ENCODE assay signal across 9 mouse cellular contexts in genomic region chr7:19304501-19305412, GRCm38 (mm10). TPM values are rescaled to one million over a fixed set of nuclear protein-coding genes. Genes with fewer than 3 reads are reported as not detected.
A peak's percentile ranks its signal among the peaks of the same experiment; 100 is the strongest.
DNase-seq lines count a peak whose midpoint lies in the region; ATAC-seq and TF ChIP-seq lines count a peak whose summit lies in the region.
"Had no signal": no experiment of that assay in that cellular context is flagged by ENCODE, and none has a peak within 500 bp of the region (broad histone marks: within the 10 kb centered on the region; RNA-seq: fewer than 3 reads in every experiment).

No protein-coding gene starts in this region.

- WGBS in lung, embryonic 14.5 days: 2% methylated on average over 48 of the region's 48 CpGs
- WGBS in forebrain, embryonic 14.5 days: 2% methylated on average over 48 of the region's 48 CpGs
- WGBS in neural tube, embryonic 14.5 days: 2% methylated on average over 48 of the region's 48 CpGs

- H3K36me3 ChIP-seq in lung, embryonic 14.5 days (ENCODE audit: insufficient read depth): no peaks in the 10 kb centered on the region
- no peaks in the 10 kb centered on the region for H3K36me3 ChIP-seq in forebrain, embryonic 14.5 days (ENCODE audit: control insufficient read depth, insufficient read depth, low read length)
- no peaks in the 10 kb centered on the region for H3K36me3 ChIP-seq in neural tube, embryonic 14.5 days (ENCODE audit: control insufficient read depth, insufficient read depth, low read length)

- no peak for TF ChIP-seq CTCF in lung, embryonic 14.5 days (IDR thresholded peaks at IDR 0.05; ENCODE audit: low read depth)

- peak overlapping the region; percentile 58 for H3K4me2 ChIP-seq in lung, embryonic 14.5 days
- H3K4me2 ChIP-seq in forebrain, embryonic 14.5 days (ENCODE audit: low read length): peak overlapping the region; percentile 39
- H3K4me2 ChIP-seq in neural tube, embryonic 14.5 days (ENCODE audit: low read depth, low read length): peak overlapping the region; percentile 38

- H3K9me3 ChIP-seq in lung, embryonic 14.5 days (ENCODE audit: low read depth, low read length): no peaks in the 10 kb centered on the region
- H3K9me3 ChIP-seq in forebrain, embryonic 14.5 days (replicated peaks; ENCODE audit: control insufficient read depth, low read length): no peaks in the 10 kb centered on the region
- no peaks in the 10 kb centered on the region for H3K9me3 ChIP-seq in neural tube, embryonic 14.5 days (ENCODE audit: control insufficient read depth, low read length)

- H3K4me1 ChIP-seq in lung, embryonic 14.5 days (ENCODE audit: insufficient read depth): no peaks in the 10 kb centered on the region
- H3K4me1 ChIP-seq in forebrain, embryonic 14.5 days (ENCODE audit: control insufficient read depth, insufficient read depth, low read length): peaks cover 10% of the 10 kb centered on the region
- H3K4me1 ChIP-seq in neural tube, embryonic 14.5 days (ENCODE audit: control insufficient read depth, insufficient read depth, low read length): peaks cover 20% of the 10 kb centered on the region

- DNase-seq in lung, embryonic 14.5 days: no peak
- no peak for DNase-seq in lung, postnatal 36 days
- no peak for DNase-seq in forebrain, embryonic 14.5 days (ENCODE audit: low spot score)
- peak; percentile 20 to 38 for DNase-seq in kidney, postnatal 4 days
- DNase-seq in urinary bladder, postnatal 25 days (ENCODE audit: low spot score): no peak
- no peak for DNase-seq in cerebellum, postnatal 36 days
- DNase-seq: adrenal gland, adult 8-10 months had no signal

- H3K9ac ChIP-seq in lung, embryonic 14.5 days: no peak overlapping the region
- H3K9ac ChIP-seq in forebrain, embryonic 14.5 days (ENCODE audit: low read length): peak overlapping the region; percentile 10
- H3K9ac ChIP-seq in neural tube, embryonic 14.5 days (replicated peaks; ENCODE audit: low read depth, low read length): no peak overlapping the region

- ATAC-seq in lung, embryonic 14.5 days (ENCODE audit: insufficient read depth): no peak
- no peak for ATAC-seq in forebrain, embryonic 14.5 days
- no peak for ATAC-seq in neural tube, embryonic 14.5 days (ENCODE audit: low read depth)
- no peak for ATAC-seq in cerebellum, adult (ENCODE audit: insufficient number of reproducible peaks, low FRiP score, low TSS enrichment)

- H3K27me3 ChIP-seq in lung, embryonic 14.5 days (ENCODE audit: insufficient read depth, low read length): peaks cover 58% of the 10 kb centered on the region
- peaks cover 48% of the 10 kb centered on the region for H3K27me3 ChIP-seq in forebrain, embryonic 14.5 days (replicated peaks; ENCODE audit: control insufficient read depth, insufficient read depth, low read length)
- peaks cover 35% of the 10 kb centered on the region for H3K27me3 ChIP-seq in neural tube, embryonic 14.5 days (ENCODE audit: control insufficient read depth, insufficient read depth, low read length)

- H3K27ac ChIP-seq in lung, embryonic 14.5 days (ENCODE audit: low read depth): no peak overlapping the region
- no peak overlapping the region for H3K27ac ChIP-seq in forebrain, embryonic 14.5 days (ENCODE audit: low read depth, low read length)
- H3K27ac ChIP-seq in neural tube, embryonic 14.5 days (ENCODE audit: low read depth, low read length): no peak overlapping the region

- peak overlapping the region; percentile 31 for H3K4me3 ChIP-seq in lung, embryonic 14.5 days (ENCODE audit: low read depth, low read length)
- peak overlapping the region; percentile 19 for H3K4me3 ChIP-seq in forebrain, embryonic 14.5 days (ENCODE audit: low read depth, low read length)
- peak overlapping the region; percentile 17 for H3K4me3 ChIP-seq in neural tube, embryonic 14.5 days (ENCODE audit: low read depth, low read length)

RNA-seq across cellular contexts. Expression of gene Fosb, which starts 5.1 kb away (rescaled TPM):
- polyA plus RNA-seq in lung, embryonic 14.5 days (2014; fragmentation: Nextera tagmentation; extraction: Ambion mirVana): not detected in 2 replicates
- 0.17 TPM in 1 of 2 replicates, not detected in the other for polyA plus RNA-seq in forebrain, embryonic 14.5 days (2014; fragmentation: Nextera tagmentation; extraction: Ambion mirVana)
- polyA plus RNA-seq in neural tube, embryonic 14.5 days (2014; fragmentation: Nextera tagmentation; extraction: Ambion mirVana): not detected in 2 replicates

RNA-seq across cellular contexts. Expression of gene Rtn2, which starts 22.3 kb away (rescaled TPM):
- polyA plus RNA-seq in lung, embryonic 14.5 days (2014; fragmentation: Nextera tagmentation; extraction: Ambion mirVana): 8.0 and 9.1 TPM in 2 replicates
- 102 and 109 TPM in 2 replicates for polyA plus RNA-seq in forebrain, embryonic 14.5 days (2014; fragmentation: Nextera tagmentation; extraction: Ambion mirVana)
- 115 and 118 TPM in 2 replicates for polyA plus RNA-seq in neural tube, embryonic 14.5 days (2014; fragmentation: Nextera tagmentation; extraction: Ambion mirVana)

RNA-seq across cellular contexts. Expression of gene Ppm1n, which starts 24.9 kb away (rescaled TPM):
- polyA plus RNA-seq in lung, embryonic 14.5 days (2014; fragmentation: Nextera tagmentation; extraction: Ambion mirVana): not detected in 2 replicates
- polyA plus RNA-seq in forebrain, embryonic 14.5 days (2014; fragmentation: Nextera tagmentation; extraction: Ambion mirVana): 0.30 and 0.67 TPM in 2 replicates
- 0.66 and 0.75 TPM in 2 replicates for polyA plus RNA-seq in neural tube, embryonic 14.5 days (2014; fragmentation: Nextera tagmentation; extraction: Ambion mirVana)

RNA-seq across cellular contexts. Expression of gene Vasp, which starts 33.1 kb away (rescaled TPM):
- polyA plus RNA-seq in lung, embryonic 14.5 days (2014; fragmentation: Nextera tagmentation; extraction: Ambion mirVana): 88.9 and 95.3 TPM in 2 replicates
- polyA plus RNA-seq in forebrain, embryonic 14.5 days (2014; fragmentation: Nextera tagmentation; extraction: Ambion mirVana): 27.1 and 32.3 TPM in 2 replicates
- 17.4 and 40.9 TPM in 2 replicates for polyA plus RNA-seq in neural tube, embryonic 14.5 days (2014; fragmentation: Nextera tagmentation; extraction: Ambion mirVana)

RNA-seq across cellular contexts. Expression of gene Ercc1, which starts 39.8 kb away (rescaled TPM):
- 88.6 and 90.5 TPM in 2 replicates for polyA plus RNA-seq in lung, embryonic 14.5 days (2014; fragmentation: Nextera tagmentation; extraction: Ambion mirVana)
- polyA plus RNA-seq in forebrain, embryonic 14.5 days (2014; fragmentation: Nextera tagmentation; extraction: Ambion mirVana): 99.5 and 101 TPM in 2 replicates
- 90.4 and 98.9 TPM in 2 replicates for polyA plus RNA-seq in neural tube, embryonic 14.5 days (2014; fragmentation: Nextera tagmentation; extraction: Ambion mirVana)

Comparison
In these comparisons a context has a peak if more than half of its experiments do, and no peak if none do; other contexts are left out.
1. DNase-seq: peak in kidney, postnatal 4 days (2 of 2); none in lung, embryonic 14.5 days (single experiment), lung, postnatal 36 days (single experiment), forebrain, embryonic 14.5 days (single experiment), urinary bladder, postnatal 25 days (single experiment) and cerebellum, postnatal 36 days (0 of 2).
2. RNA of gene Rtn2, which starts 22.3 kb away (polyA plus RNA-seq): 115 to 118 TPM in neural tube, embryonic 14.5 days and 102 to 109 TPM in forebrain, embryonic 14.5 days; 8.0 to 9.1 TPM in lung, embryonic 14.5 days; every median in the first group is over 10 times any median in the second.
3. Peak in every context shown above with its lines, with median percentiles within 50 percentile points of each other: H3K4me2 ChIP-seq and H3K4me3 ChIP-seq.